Mouse (Mus musculus): ENCODE data around the gene 4930590J08Rik. TPM values are rescaled to one million over a fixed set of nuclear protein-coding genes. Genes with fewer than 3 reads are reported as not detected.
"Not testable (repeated sequence)": the region's sequence is repeated elsewhere in the genome, so short reads cannot be mapped to it uniquely, and the experiment has no call there.

Gene 4930590J08Rik
- 0.14 and 0.16 TPM in 2 replicates for polyA plus RNA-seq (2012; rRNA removed)

GRCm38 (mm10) chr6:91902509-91902908, at the start of gene 4930590J08Rik:
4930590J08Rik (plus strand) TSS chr6:91902809.
- peaks cover 25% of the 10 kb centered on the region for H3K36me3 ChIP-seq (ENCODE audit: control insufficient read depth, insufficient read depth, low read length)
- not testable (repeated sequence) for H3K4me3 ChIP-seq (ENCODE audit: extremely low read depth, insufficient read depth, insufficient read length); H3K4me1 ChIP-seq (ENCODE audit: control insufficient read depth, insufficient read depth, insufficient read length); H3K27me3 ChIP-seq (ENCODE audit: control insufficient read depth, insufficient read depth, low read length); H3K27ac ChIP-seq (ENCODE audit: insufficient read depth, low read length); DNase-seq (ENCODE audit: low read depth in 1 of 2, low spot score in 2 of 2)
- 98% methylated on average over 2 of the region's 2 CpGs for WGBS

GRCm38 (mm10) chr6:91858339-91858738, 44.3 kb upstream of the 4930590J08Rik start:
- DNase-seq (ENCODE audit: low read depth in 1 of 2, low spot score in 2 of 2), result no peak
- H3K36me3 ChIP-seq (ENCODE audit: control insufficient read depth, insufficient read depth, low read length), result no peaks in the 10 kb centered on the region
- TF ChIP-seq CTCF (IDR thresholded peaks at IDR 0.05; ENCODE audit: extremely low read depth, insufficient read depth, insufficient read length, insufficient replicate concordance) (no peak), POLR2A (IDR thresholded peaks at IDR 0.05; ENCODE audit: low read depth, low read length) (no peak)
- H3K4me3 ChIP-seq (ENCODE audit: extremely low read depth, insufficient read depth, insufficient read length), result no peak overlapping the region
- no peak overlapping the region for H3K27ac ChIP-seq (ENCODE audit: insufficient read depth, low read length)
- H3K4me1 ChIP-seq (ENCODE audit: control insufficient read depth, insufficient read depth, insufficient read length), result no peaks in the 10 kb centered on the region
- no peaks in the 10 kb centered on the region for H3K27me3 ChIP-seq (ENCODE audit: control insufficient read depth, insufficient read depth, low read length)
- WGBS, result 79% methylated on average over 5 of the region's 5 CpGs

- H3K36me3 ChIP-seq (ENCODE audit: control insufficient read depth, insufficient read depth, low read length), result no peaks in the 10 kb centered on the region
- H3K27me3 ChIP-seq (ENCODE audit: control insufficient read depth, insufficient read depth, low read length), result no peaks in the 10 kb centered on the region
- H3K27ac ChIP-seq (ENCODE audit: insufficient read depth, low read length), result no peak overlapping the region
- no peaks in the 10 kb centered on the region for H3K4me1 ChIP-seq (ENCODE audit: control insufficient read depth, insufficient read depth, insufficient read length)
- no peak overlapping the region for H3K4me3 ChIP-seq (ENCODE audit: extremely low read depth, insufficient read depth, insufficient read length)
- TF ChIP-seq CTCF (IDR thresholded peaks at IDR 0.05; ENCODE audit: extremely low read depth, insufficient read depth, insufficient read length, insufficient replicate concordance) (no peak), POLR2A (IDR thresholded peaks at IDR 0.05; ENCODE audit: low read depth, low read length) (no peak)
- DNase-seq (ENCODE audit: low read depth in 1 of 2, low spot score in 2 of 2), result no peak
These were observed 39.8 kb upstream of the 4930590J08Rik start for GRCm38 (mm10) chr6:91862848-91863247.

GRCm38 (mm10) chr6:91864595-91864994, 38.0 kb upstream of the 4930590J08Rik start:
- TF ChIP-seq POLR2A (IDR thresholded peaks at IDR 0.05; ENCODE audit: low read depth, low read length) (no peak), CTCF (IDR thresholded peaks at IDR 0.05; ENCODE audit: extremely low read depth, insufficient read depth, insufficient read length, insufficient replicate concordance) (no peak)
- H3K4me1 ChIP-seq (ENCODE audit: control insufficient read depth, insufficient read depth, insufficient read length), result no peaks in the 10 kb centered on the region
- 40% methylated on average over 5 of the region's 5 CpGs for WGBS
- no peaks in the 10 kb centered on the region for H3K27me3 ChIP-seq (ENCODE audit: control insufficient read depth, insufficient read depth, low read length)
- DNase-seq (ENCODE audit: low read depth in 1 of 2, low spot score in 2 of 2), result no peak
- no peak overlapping the region for H3K4me3 ChIP-seq (ENCODE audit: extremely low read depth, insufficient read depth, insufficient read length)
- H3K27ac ChIP-seq (ENCODE audit: insufficient read depth, low read length), result 0 out of 2 replicates have a peak overlapping the region, but pooled peaks have one; percentile 13
- no peaks in the 10 kb centered on the region for H3K36me3 ChIP-seq (ENCODE audit: control insufficient read depth, insufficient read depth, low read length)

GRCm38 (mm10) chr6:91865601-91866000, 37.0 kb upstream of the 4930590J08Rik start:
- DNase-seq (ENCODE audit: low read depth in 1 of 2, low spot score in 2 of 2), result no peak
- Histone ChIP-seq H3K27ac (ENCODE audit: insufficient read depth, low read length) (no peak overlapping the region), H3K36me3 (ENCODE audit: control insufficient read depth, insufficient read depth, low read length) (no peaks in the 10 kb centered on the region), H3K27me3 (ENCODE audit: control insufficient read depth, insufficient read depth, low read length) (no peaks in the 10 kb centered on the region), H3K4me1 (ENCODE audit: control insufficient read depth, insufficient read depth, insufficient read length) (no peaks in the 10 kb centered on the region), H3K4me3 (ENCODE audit: extremely low read depth, insufficient read depth, insufficient read length) (no peak overlapping the region)
- 64% methylated on average over 11 of the region's 11 CpGs for WGBS
- TF ChIP-seq CTCF (IDR thresholded peaks at IDR 0.05; ENCODE audit: extremely low read depth, insufficient read depth, insufficient read length, insufficient replicate concordance) (no peak), POLR2A (IDR thresholded peaks at IDR 0.05; ENCODE audit: low read depth, low read length) (no peak)

GRCm38 (mm10) chr6:91868091-91868490, 34.5 kb upstream of the 4930590J08Rik start:
- no peak overlapping the region for H3K4me3 ChIP-seq (ENCODE audit: extremely low read depth, insufficient read depth, insufficient read length)
- no peaks in the 10 kb centered on the region for H3K4me1 ChIP-seq (ENCODE audit: control insufficient read depth, insufficient read depth, insufficient read length)
- H3K27me3 ChIP-seq (ENCODE audit: control insufficient read depth, insufficient read depth, low read length), result no peaks in the 10 kb centered on the region
- no peak for DNase-seq (ENCODE audit: low read depth in 1 of 2, low spot score in 2 of 2)
- H3K27ac ChIP-seq (ENCODE audit: insufficient read depth, low read length), result no peak overlapping the region
- TF ChIP-seq CTCF (IDR thresholded peaks at IDR 0.05; ENCODE audit: extremely low read depth, insufficient read depth, insufficient read length, insufficient replicate concordance) (no peak), POLR2A (IDR thresholded peaks at IDR 0.05; ENCODE audit: low read depth, low read length) (no peak)
- no peaks in the 10 kb centered on the region for H3K36me3 ChIP-seq (ENCODE audit: control insufficient read depth, insufficient read depth, low read length)
- 93% methylated on average over 5 of the region's 5 CpGs for WGBS

- Histone ChIP-seq H3K27ac (ENCODE audit: insufficient read depth, low read length) (no peak overlapping the region), H3K4me3 (ENCODE audit: extremely low read depth, insufficient read depth, insufficient read length) (no peak overlapping the region), H3K36me3 (ENCODE audit: control insufficient read depth, insufficient read depth, low read length) (no peaks in the 10 kb centered on the region), H3K27me3 (ENCODE audit: control insufficient read depth, insufficient read depth, low read length) (no peaks in the 10 kb centered on the region), H3K4me1 (ENCODE audit: control insufficient read depth, insufficient read depth, insufficient read length) (no peaks in the 10 kb centered on the region)
- TF ChIP-seq POLR2A (IDR thresholded peaks at IDR 0.05; ENCODE audit: low read depth, low read length) (no peak), CTCF (IDR thresholded peaks at IDR 0.05; ENCODE audit: extremely low read depth, insufficient read depth, insufficient read length, insufficient replicate concordance) (no peak)
- 69% methylated on average over 2 of the region's 2 CpGs for WGBS
- DNase-seq (ENCODE audit: low read depth in 1 of 2, low spot score in 2 of 2), result no peak
These were observed 29.8 kb upstream of the 4930590J08Rik start for GRCm38 (mm10) chr6:91872781-91873180.

All from spleen, adult 2 months (tissue).